Mouse (Mus musculus) macrophage (primary cell): ENCODE data around the gene Cped1. TPM values are rescaled to one million over a fixed set of nuclear protein-coding genes. Genes with fewer than 3 reads are reported as not detected.

Experiments
- H3K27ac ChIP-seq: fragments of 350-480 bp; formaldehyde crosslinking; 2 replicates; pipeline ENCODE4 v1.9.0; 2021
- H3K36me3 ChIP-seq: fragments of 350-480 bp; formaldehyde crosslinking; 2 replicates; pipeline ENCODE4 v1.9.0; 2021; ENCODE audit errors: inconsistent target
- H3K4me3 ChIP-seq: fragments of 350-480 bp; formaldehyde crosslinking; 2 replicates; pipeline ENCODE4 v1.9.0; 2021; ENCODE audit errors: inconsistent target
- H3K79me2 ChIP-seq: fragments of 350-480 bp; formaldehyde crosslinking; 2 replicates; pipeline ENCODE4 v1.9.0; 2021; ENCODE audit errors: inconsistent target
- WGBS: methylation state at CpG from one replicate; pipeline ENCODE4 v1.1.7; 2026; ENCODE audit warnings: inconsistent platforms; ENCODE audit not compliant: missing documents; 5-methylcytosine and 5-hydroxymethylcytosine counted together
- polyA plus RNA-seq: library from polyadenylated mRNA; stranded (reverse); fragments of 250-400 nt; gene quantifications from 3 replicates; pipeline ENCODE4 v1.2.4, GENCODE M21; 2018; ENCODE audit warnings: inconsistent platforms

Gene Cped1
- polyA plus RNA-seq, 1 experiment from 2014 or later = 1.5 TPM

DNA sequence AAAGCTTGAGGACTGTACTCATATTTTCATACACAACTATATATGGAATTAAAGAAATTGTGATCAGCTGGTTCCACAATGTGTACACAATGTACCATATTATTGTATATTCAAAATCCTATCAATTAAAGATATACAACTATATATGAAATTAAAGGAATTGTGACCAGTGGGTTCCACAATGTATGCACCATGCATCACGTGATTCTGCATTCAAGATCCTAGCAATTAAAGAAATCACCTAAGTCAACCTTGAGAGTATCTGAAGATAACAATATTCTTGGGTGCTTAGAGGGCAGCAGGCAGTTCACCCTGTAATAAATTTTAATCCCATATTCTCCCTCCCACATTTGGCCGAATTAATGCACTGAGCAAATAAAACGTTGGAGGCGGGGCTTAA lies 280.3 kb downstream of the Cped1 start:
- H3K4me3 ChIP-seq = no peak overlapping the region
- H3K79me2 ChIP-seq = no peaks in the 10 kb centered on the region
- no peaks in the 10 kb centered on the region for H3K36me3 ChIP-seq
- 83% methylated on average over 4 of the region's 4 CpGs for WGBS
- H3K27ac ChIP-seq = no peak overlapping the region

DNA sequence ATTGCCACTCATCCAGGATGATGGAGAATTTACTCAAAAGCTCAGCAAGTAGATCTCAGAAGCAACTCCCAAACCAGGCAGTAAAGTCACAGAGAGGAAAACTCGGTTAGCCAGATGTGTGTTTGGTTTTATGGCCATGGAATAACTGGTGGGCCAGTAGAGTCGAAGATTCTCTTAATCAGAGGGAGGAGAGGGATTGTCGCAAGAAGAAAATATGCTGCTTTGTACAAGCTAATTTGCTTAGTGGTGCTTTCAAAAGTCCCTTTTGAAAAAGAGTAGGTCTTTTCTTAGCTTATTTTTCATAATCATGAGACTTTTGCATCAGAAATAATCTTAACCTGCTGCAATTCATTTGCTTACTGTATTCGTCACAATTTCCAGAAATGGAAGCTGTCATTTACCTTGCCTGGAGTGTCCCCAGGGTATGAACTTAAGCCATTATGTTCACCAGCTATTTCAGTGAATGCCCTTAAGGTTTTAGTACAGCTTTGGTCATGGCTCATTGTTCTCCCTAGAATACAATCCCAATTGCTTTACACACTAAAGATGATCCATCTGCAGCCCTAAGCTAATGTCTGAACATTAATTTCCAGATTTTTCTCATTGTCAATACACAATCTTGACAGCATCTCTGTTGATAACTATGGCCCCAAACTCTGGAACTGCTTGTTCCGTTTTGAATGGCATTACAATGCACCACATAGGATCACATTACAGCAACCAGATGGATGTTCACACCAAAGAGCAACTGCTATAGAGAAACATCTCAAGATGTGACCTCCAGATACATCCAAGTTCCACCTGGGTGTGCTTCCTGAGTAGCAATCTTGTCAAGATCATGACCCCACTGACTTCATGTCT lies 282.3 kb downstream of the Cped1 start:
- H3K36me3 ChIP-seq = no peaks in the 10 kb centered on the region
- no peak overlapping the region for H3K4me3 ChIP-seq
- no peaks in the 10 kb centered on the region for H3K79me2 ChIP-seq
- WGBS = 95% methylated on average over 5 of the region's 5 CpGs
- no peak overlapping the region for H3K27ac ChIP-seq

GRCm38 (mm10) chr6:22268677-22269076 lies 283.0 kb downstream of the Cped1 start:
- Histone ChIP-seq H3K4me3 (no peak overlapping the region), H3K27ac (no peak overlapping the region), H3K79me2 (no peaks in the 10 kb centered on the region), H3K36me3 (no peaks in the 10 kb centered on the region)

DNA sequence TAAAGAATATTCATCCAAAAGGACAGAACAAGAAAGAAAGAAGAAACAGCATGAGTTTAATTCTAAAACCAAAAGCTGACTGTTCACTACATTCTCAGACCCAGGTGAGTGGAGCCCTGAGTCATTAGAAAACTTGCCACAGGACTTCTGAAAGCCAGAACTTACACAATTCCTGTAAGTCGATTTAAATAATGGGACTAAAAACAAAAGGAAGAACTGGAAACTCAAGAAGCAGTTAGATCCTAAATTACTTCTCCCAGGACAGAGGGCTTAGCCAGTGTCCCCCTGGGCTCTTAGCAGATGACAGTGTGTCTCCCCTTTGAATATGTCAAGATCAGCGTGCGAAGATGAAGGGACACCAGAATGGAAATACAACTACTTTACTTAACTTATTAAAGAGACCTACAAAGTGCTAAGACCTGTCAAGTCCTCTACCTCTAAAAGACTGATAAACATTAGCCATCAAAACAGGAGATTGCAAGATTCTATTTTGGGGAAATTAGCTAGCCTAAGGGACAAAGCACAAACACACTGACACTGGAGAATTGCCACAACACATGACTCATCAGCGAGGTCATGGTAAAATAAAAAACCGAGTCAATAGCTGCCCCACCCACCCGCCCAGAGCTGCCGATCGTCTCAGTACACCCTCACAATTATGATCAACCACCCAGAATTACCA lies 284.3 kb downstream of the Cped1 start:
- H3K4me3 ChIP-seq = no peak overlapping the region
- WGBS = 29% methylated on average over 8 of the region's 8 CpGs

GRCm38 (mm10) chr6:22277941-22278340 lies 292.2 kb downstream of the Cped1 start:
- Histone ChIP-seq H3K79me2 (no peaks in the 10 kb centered on the region), H3K4me3 (no peak overlapping the region), H3K36me3 (no peaks in the 10 kb centered on the region), H3K27ac (no peak overlapping the region)
- 88% methylated on average over 3 of the region's 3 CpGs for WGBS

More for the DNA sequence above, 284.3 kb downstream of the Cped1 start:
- H3K79me2 ChIP-seq = no peaks in the 10 kb centered on the region
- no peaks in the 10 kb centered on the region for H3K36me3 ChIP-seq
- peak overlapping the region; percentile 31; the same call in 1 of the 2 replicates for H3K27ac ChIP-seq

- Histone ChIP-seq H3K36me3 (no peaks in the 10 kb centered on the region), H3K79me2 (no peaks in the 10 kb centered on the region), H3K27ac (no peak overlapping the region), H3K4me3 (no peak overlapping the region)
- WGBS = 19% methylated on average over 14 of the region's 14 CpGs
These were observed 294.6 kb downstream of the Cped1 start for GRCm38 (mm10) chr6:22280217-22280861.

GRCm38 (mm10) chr6:22282405-22282804 lies 296.7 kb downstream of the Cped1 start:
- H3K27ac ChIP-seq = no peak overlapping the region
- H3K79me2 ChIP-seq = no peaks in the 10 kb centered on the region
- 74% methylated on average over 4 of the region's 4 CpGs for WGBS
- H3K4me3 ChIP-seq = no peak overlapping the region
- no peaks in the 10 kb centered on the region for H3K36me3 ChIP-seq

GRCm38 (mm10) chr6:22288004-22288736 lies 302.5 kb downstream of the Cped1 start, which contains the start of gene Wnt16:
Gene Wnt16, plus strand, starts transcription at chr6:22288227.
- Histone ChIP-seq H3K36me3 (no peaks in the 10 kb centered on the region), H3K79me2 (no peaks in the 10 kb centered on the region), H3K27ac (no peak within 1 kb of the TSS), H3K4me3 (no peak within 1 kb of the TSS)
- 12% methylated on average over 20 of the region's 20 CpGs for WGBS

DNA sequence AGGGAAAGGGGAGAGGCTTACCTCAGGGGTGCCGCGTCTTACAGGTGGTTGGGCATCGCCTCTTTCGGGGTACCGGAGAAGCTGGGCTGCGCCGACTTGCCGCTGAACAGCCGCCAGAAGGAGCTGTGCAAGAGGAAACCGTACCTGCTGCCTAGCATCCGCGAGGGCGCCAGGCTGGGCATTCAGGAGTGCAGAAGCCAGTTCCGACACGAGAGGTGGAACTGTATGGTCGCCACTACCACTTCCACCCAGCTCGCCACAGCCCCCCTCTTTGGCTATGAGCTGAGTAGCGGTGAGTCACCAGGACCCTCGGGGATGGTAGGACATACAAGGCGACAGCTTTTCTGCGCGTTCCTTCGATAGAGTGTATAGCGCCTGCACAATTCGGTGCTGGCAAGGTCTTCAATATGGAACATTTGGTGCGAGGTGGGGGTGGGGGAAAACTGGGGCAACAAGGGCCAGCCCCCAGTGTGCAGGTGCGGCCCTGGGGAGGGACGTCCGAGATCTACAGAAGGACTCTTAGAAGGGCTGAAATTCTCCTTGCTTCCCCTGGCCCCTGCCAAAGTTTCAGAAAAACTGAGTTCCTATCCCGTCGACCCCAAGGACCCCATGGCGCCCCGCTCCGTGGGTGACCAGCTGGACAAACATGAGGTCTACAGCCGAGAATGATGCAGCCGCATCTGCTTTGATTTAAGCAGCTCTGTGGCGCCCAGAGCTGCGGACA lies 303.2 kb downstream of the Cped1 start:
- no peak overlapping the region for H3K27ac ChIP-seq
- no peaks in the 10 kb centered on the region for H3K79me2 ChIP-seq
- no peaks in the 10 kb centered on the region for H3K36me3 ChIP-seq
- H3K4me3 ChIP-seq = no peak overlapping the region
- 4% methylated on average over 37 of the region's 38 CpGs for WGBS

- WGBS = 14% methylated on average over 21 of the region's 21 CpGs
- no peak overlapping the region for H3K27ac ChIP-seq
- no peak overlapping the region for H3K4me3 ChIP-seq
- H3K79me2 ChIP-seq = no peaks in the 10 kb centered on the region
- H3K36me3 ChIP-seq = no peaks in the 10 kb centered on the region
These were observed 303.8 kb downstream of the Cped1 start for GRCm38 (mm10) chr6:22289461-22290021.

- no peak overlapping the region for H3K4me3 ChIP-seq
- H3K27ac ChIP-seq = no peak overlapping the region
- H3K36me3 ChIP-seq = no peaks in the 10 kb centered on the region
- 90% methylated on average over 8 of the region's 8 CpGs for WGBS
- no peaks in the 10 kb centered on the region for H3K79me2 ChIP-seq
These were observed 305.1 kb downstream of the Cped1 start for GRCm38 (mm10) chr6:22290790-22291189.

- Histone ChIP-seq H3K4me3 (no peak overlapping the region), H3K79me2 (no peaks in the 10 kb centered on the region), H3K36me3 (no peaks in the 10 kb centered on the region), H3K27ac (no peak overlapping the region)
- WGBS = 55% methylated on average over 4 of the region's 4 CpGs
These were observed 306.3 kb downstream of the Cped1 start for GRCm38 (mm10) chr6:22292056-22292455.

- Histone ChIP-seq H3K27ac (no peak overlapping the region), H3K36me3 (no peaks in the 10 kb centered on the region), H3K79me2 (no peaks in the 10 kb centered on the region), H3K4me3 (no peak overlapping the region)
- WGBS = 84% methylated on average over 3 of the region's 3 CpGs
These were observed 308.2 kb downstream of the Cped1 start for GRCm38 (mm10) chr6:22293922-22294321.

DNA sequence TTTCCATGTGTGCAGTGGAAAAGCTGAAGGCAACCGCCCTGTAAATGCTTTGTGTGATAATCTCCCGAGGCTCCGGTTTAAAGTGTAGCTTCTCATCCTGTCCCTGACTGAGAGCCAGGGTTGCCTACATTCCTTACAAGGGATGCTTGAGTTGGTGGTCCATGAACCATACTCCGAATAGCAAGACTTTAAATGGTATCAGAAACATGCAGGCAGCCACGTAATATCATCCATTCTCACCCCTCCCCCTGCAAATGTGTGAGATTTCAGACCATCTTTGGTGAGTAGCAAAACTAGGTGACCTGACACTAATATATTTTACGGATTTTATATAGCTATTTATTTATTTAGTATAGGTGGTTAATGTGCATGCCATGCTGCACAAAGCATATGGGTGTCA lies 311.3 kb downstream of the Cped1 start:
- 93% methylated on average over 6 of the region's 6 CpGs for WGBS
- no peaks in the 10 kb centered on the region for H3K36me3 ChIP-seq

More for the DNA sequence above, 311.3 kb downstream of the Cped1 start:
- no peak overlapping the region for H3K4me3 ChIP-seq
- H3K79me2 ChIP-seq = no peaks in the 10 kb centered on the region
- no peak overlapping the region for H3K27ac ChIP-seq
